Mouse (Mus musculus) MEL (cell line): ENCODE results near the gene Fndc7. TPM values are rescaled to one million over a fixed set of nuclear protein-coding genes. Genes with fewer than 3 reads are reported as not detected.

Experiments used
- DNase-seq: peaks from one replicate; pipeline ENCODE4 v3.0.0; 2011; ENCODE audit warnings: low read depth, low spot score
- H3K27ac ChIP-seq: 2 replicates; pipeline ENCODE4 v1.5.1; 2012; ENCODE audit warnings: low read depth, mild to moderate bottlenecking, control low read depth, low read length, moderate library complexity; ENCODE audit not compliant: control insufficient read depth
- H3K27me3 ChIP-seq, 2 experiments: fragments of 150-350 bp in 1 of 2; sonication (generic) in 1 of 2; 2 replicates each; pipeline ENCODE4 v1.6.1; 2012; ENCODE audit warnings: low read length in 2 of 2, mild to moderate bottlenecking in 2 of 2, improper control_type of control experiment in 1 of 2, moderate library complexity in 1 of 2; ENCODE audit not compliant: insufficient read depth in 2 of 2, control insufficient read depth in 1 of 2
- H3K36me3 ChIP-seq, 2 experiments: 2 replicates each; pipeline ENCODE4 v1.6.1; 2012 to 2014; ENCODE audit warnings: low read length in 2 of 2, improper control_type of control experiment in 1 of 2, inconsistent platforms in 1 of 2, mild to moderate bottlenecking in 1 of 2; ENCODE audit not compliant: insufficient read depth in 2 of 2, control insufficient read depth in 1 of 2
- H3K4me1 ChIP-seq, 2 experiments: fragments of 150-350 bp in 1 of 2; sonication (generic) in 1 of 2; 2 replicates each; pipeline ENCODE4 v1.6.1; 2012; ENCODE audit warnings: low read length in 2 of 2, improper control_type of control experiment in 1 of 2, mild to moderate bottlenecking in 1 of 2; ENCODE audit not compliant: insufficient read depth in 2 of 2, control insufficient read depth in 1 of 2
- H3K4me3 ChIP-seq, 2 experiments: fragments of 150-350 bp in 1 of 2; sonication (generic) in 1 of 2; 2 replicates each; pipeline ENCODE4 v1.5.1; 2012; ENCODE audit warnings: low read depth in 2 of 2, low read length in 2 of 2, mild to moderate bottlenecking in 2 of 2, moderate library complexity in 2 of 2, control low read depth in 1 of 2, improper control_type of control experiment in 1 of 2; ENCODE audit not compliant: control insufficient read depth in 1 of 2, insufficient read depth in 1 of 2
- H3K79me2 ChIP-seq: 2 replicates; pipeline ENCODE4 v1.6.1; 2012; ENCODE audit warnings: mild to moderate bottlenecking, low read length, moderate library complexity; ENCODE audit not compliant: control insufficient read depth, poor library complexity, insufficient read depth
- H3K9ac ChIP-seq: 2 replicates; pipeline ENCODE4 v1.6.1; 2012; ENCODE audit warnings: low read depth, mild to moderate bottlenecking, control low read depth, low read length, moderate library complexity; ENCODE audit not compliant: control insufficient read depth, poor library complexity, severe bottlenecking
- H3K9me3 ChIP-seq: fragments of 150-350 bp; sonication (generic); replicated peaks from 2 replicates; pipeline ENCODE4 v1.6.1; 2012; ENCODE audit warnings: mild to moderate bottlenecking, low read length, improper control_type of control experiment, moderate library complexity; ENCODE audit not compliant: insufficient read depth
- BHLHE40 ChIP-seq: IDR thresholded peaks from 2 replicates; pipeline ENCODE4 v1.6.1; 2012; ENCODE audit warnings: low read depth, mild to moderate bottlenecking, inconsistent platforms, low read length, improper control_type of control experiment, borderline replicate concordance
- CTCF ChIP-seq, 3 experiments: IDR thresholded peaks in 2 of 3; conservative IDR thresholded peaks in 1 of 3; 2 replicates each; pipeline ENCODE4 v1.5.1; 2011 to 2012; ENCODE audit warnings: low read length in 3 of 3, low read depth in 2 of 3, mild to moderate bottlenecking in 2 of 3, improper control_type of control experiment in 1 of 3, inconsistent platforms in 1 of 3, mixed read lengths in 1 of 3, moderate library complexity in 1 of 3; ENCODE audit not compliant: control insufficient read depth in 1 of 3, insufficient read depth in 1 of 3, poor library complexity in 1 of 3, severe bottlenecking in 1 of 3
- EP300 ChIP-seq, 2 experiments: IDR thresholded peaks; 2 replicates each; pipeline ENCODE4 v1.6.1; 2011; ENCODE audit warnings: improper control_type of control experiment in 2 of 2, low read length in 2 of 2, low read depth in 1 of 2, mild to moderate bottlenecking in 1 of 2
- ETS1 ChIP-seq: IDR thresholded peaks from 2 replicates; pipeline ENCODE4 v1.6.1; 2012; ENCODE audit warnings: low read depth, mild to moderate bottlenecking, inconsistent platforms, low read length, improper control_type of control experiment, moderate library complexity
- JUND ChIP-seq: IDR thresholded peaks from 2 replicates; pipeline ENCODE4 v1.6.1; 2011; ENCODE audit warnings: low read depth, mild to moderate bottlenecking, improper control_type of control experiment, low read length
- MAX ChIP-seq: IDR thresholded peaks from 2 replicates; pipeline ENCODE4 v1.6.1; 2011; ENCODE audit warnings: low read length, improper control_type of control experiment
- NELFE ChIP-seq: IDR thresholded peaks from 2 replicates; pipeline ENCODE4 v1.6.1; 2011; ENCODE audit warnings: low read depth, low read length, improper control_type of control experiment
- POLR2A ChIP-seq, 2 experiments: IDR thresholded peaks; 2 replicates each; pipeline ENCODE4 v1.6.1; 2011 to 2012; ENCODE audit warnings: low read length in 2 of 2, mild to moderate bottlenecking in 2 of 2, control low read depth in 1 of 2, improper control_type of control experiment in 1 of 2, low read depth in 1 of 2, moderate library complexity in 1 of 2; ENCODE audit not compliant: control insufficient read depth in 1 of 2, insufficient read depth in 1 of 2, poor library complexity in 1 of 2
- POLR2AphosphoS2 ChIP-seq: IDR thresholded peaks from 2 replicates; pipeline ENCODE4 v1.6.1; 2011; ENCODE audit warnings: low read length, improper control_type of control experiment
- POLR2AphosphoS5 ChIP-seq: IDR thresholded peaks from 2 replicates; pipeline ENCODE4 v1.6.1; 2012; ENCODE audit warnings: low read depth, borderline replicate concordance, mild to moderate bottlenecking, inconsistent platforms, low read length, moderate library complexity, mixed read lengths
- RCOR1 ChIP-seq: IDR thresholded peaks from 2 replicates; pipeline ENCODE4 v1.6.1; 2012; ENCODE audit warnings: low read depth, mild to moderate bottlenecking, inconsistent platforms, low read length, improper control_type of control experiment
- SIN3A ChIP-seq: IDR thresholded peaks from 2 replicates; pipeline ENCODE4 v1.6.1; 2012; ENCODE audit warnings: low read length, improper control_type of control experiment, inconsistent platforms
- SMC3 ChIP-seq: IDR thresholded peaks from 2 replicates; pipeline ENCODE4 v1.6.1; 2011; ENCODE audit warnings: low read depth, low read length, improper control_type of control experiment
- TAL1 ChIP-seq: IDR thresholded peaks from 2 replicates; pipeline ENCODE4 v1.6.1; 2012; ENCODE audit warnings: mild to moderate bottlenecking, inconsistent platforms, low read length, moderate library complexity, mixed read lengths
- UBTF ChIP-seq: IDR thresholded peaks from 2 replicates; pipeline ENCODE4 v1.6.1; 2012; ENCODE audit warnings: low read depth, mild to moderate bottlenecking, inconsistent platforms, low read length, improper control_type of control experiment, moderate library complexity, borderline replicate concordance; ENCODE audit not compliant: insufficient read depth
- USF1 ChIP-seq: IDR thresholded peaks from 2 replicates; pipeline ENCODE4 v1.6.1; 2014; ENCODE audit warnings: low read depth, mild to moderate bottlenecking, inconsistent platforms, low read length, improper control_type of control experiment, moderate library complexity
- USF2 ChIP-seq, 2 experiments: IDR thresholded peaks; 2 replicates each; pipeline ENCODE4 v1.6.1; 2011 to 2012; ENCODE audit warnings: improper control_type of control experiment in 2 of 2, low read length in 2 of 2, borderline replicate concordance in 1 of 2, inconsistent platforms in 1 of 2, low read depth in 1 of 2, mild to moderate bottlenecking in 1 of 2; ENCODE audit not compliant: insufficient read depth in 1 of 2
- ZKSCAN1 ChIP-seq: IDR thresholded peaks from 2 replicates; pipeline ENCODE4 v1.6.1; 2012; ENCODE audit warnings: low read depth, mild to moderate bottlenecking, inconsistent platforms, low read length, improper control_type of control experiment, moderate library complexity
- ZMIZ1 ChIP-seq: IDR thresholded peaks from 2 replicates; pipeline ENCODE4 v1.6.1; 2012; ENCODE audit warnings: low read depth, mild to moderate bottlenecking, inconsistent platforms, low read length, improper control_type of control experiment, moderate library complexity
- polyA plus RNA-seq, 2 experiments: library from polyadenylated mRNA; stranded (reverse) in 1 of 2; unstranded in 1 of 2; fragments of >175 nt in 1 of 2; fragments of >200 nt in 1 of 2; gene quantifications; 2 replicates each; pipeline versions ENCODE4 v1.2.1 to v1.2.4; 2012; ENCODE audit warnings: low replicate concordance in 2 of 2, low read depth in 1 of 2; ENCODE audit not compliant: insufficient read length in 2 of 2, insufficient read depth in 1 of 2, missing spikeins in 1 of 2
- total RNA-seq: library from RNA; depleted of rRNA; stranded (reverse); fragments of 300-350 nt; gene quantifications from 2 replicates; pipeline ENCODE4 v1.2.3, GENCODE M21; 2012; rRNA removed

Fndc7 gene
- total RNA-seq (0.10 TPM in 1 of 2 replicates, not detected in the other), polyA plus RNA-seq (under 1 TPM in 1 of 2 experiments, not detected in 1; 0.13 TPM)

DNA sequence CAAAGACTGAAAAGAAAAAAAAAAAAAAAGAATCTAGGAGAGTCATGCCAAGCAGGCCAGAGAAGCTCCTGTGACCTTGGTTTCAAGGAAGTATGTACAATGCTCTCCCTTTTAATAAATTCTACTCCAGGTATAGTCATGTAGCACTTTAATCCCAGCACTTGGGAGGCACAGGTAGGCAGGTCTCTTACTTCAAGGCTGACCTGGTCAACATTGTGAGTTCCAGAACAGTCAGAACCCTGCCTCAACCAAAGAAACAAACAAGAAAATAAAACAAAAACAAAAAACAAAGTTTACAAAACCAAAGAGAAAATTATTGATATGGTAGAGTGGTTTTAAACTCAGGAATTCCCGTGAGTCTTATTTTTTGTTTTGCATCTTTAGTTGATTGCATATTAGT is at the start of gene Fndc7:
Fndc7 (minus strand) TSS at position 101 of the 400 bp plus-strand sequence.
- no peak for DNase-seq
- TF ChIP-seq USF1: no peak
- Histone ChIP-seq H3K27ac (no peak within 1 kb of the TSS), H3K4me3 (no peak within 1 kb of the TSS), H3K9me3 (no peaks in the 10 kb centered on the region), H3K36me3 (peaks cover 0 to 14% of the 10 kb centered on the region in 2 experiments; a peak in 2 of 4 replicates), H3K9ac (no peak within 1 kb of the TSS), H3K79me2 (no peaks in the 10 kb centered on the region), H3K4me1 (peaks cover 13 to 20% of the 10 kb centered on the region in 2 experiments), H3K27me3 (no peaks in the 10 kb centered on the region)

DNA sequence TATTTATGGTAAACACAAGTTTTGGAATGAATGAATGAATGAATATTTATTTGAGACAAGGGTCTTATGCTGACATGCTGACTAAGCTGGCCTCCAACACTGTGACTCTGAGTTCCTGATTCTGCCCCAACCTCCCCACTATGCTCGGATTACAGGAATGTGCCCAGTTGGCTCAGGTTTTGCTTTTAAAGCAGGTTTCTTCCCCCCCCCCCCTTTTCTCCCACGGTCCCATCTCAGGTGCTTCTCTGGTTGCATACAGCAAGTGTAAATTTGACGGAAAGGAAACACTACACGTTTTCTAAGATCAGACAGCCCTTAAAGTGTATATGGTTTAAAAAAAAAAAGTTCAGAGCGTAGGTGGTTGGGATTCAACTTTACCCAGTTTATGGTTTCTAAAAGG is 49.8 kb upstream of the Fndc7 start, which contains the start of gene Henmt1:
Henmt1 (plus strand) TSS at position 301 of the 400 bp plus-strand sequence.
- no peaks in the 10 kb centered on the region for H3K79me2 ChIP-seq
- no peak within 1 kb of the TSS for H3K9ac ChIP-seq
- no peaks in the 10 kb centered on the region for H3K4me1 ChIP-seq
- TF ChIP-seq TAL1 (no peak), ZMIZ1 (no peak), CTCF (IDR thresholded peaks at IDR 0.05 in 2 of 3, conservative IDR thresholded peaks at IDR 0.05 in 1 of 3; ENCODE audit: control insufficient read depth in 1 of 3, insufficient read depth in 1 of 3, low read depth in 2 of 3, low read length in 3 of 3, poor library complexity in 1 of 3, severe bottlenecking in 1 of 3) (no peak), SMC3 (no peak), ZKSCAN1 (no peak), USF1 (no peak), RCOR1 (no peak), BHLHE40 (no peak), USF2 (IDR thresholded peaks at IDR 0.05; ENCODE audit: borderline replicate concordance in 1 of 2, insufficient read depth in 1 of 2, low read depth in 1 of 2, low read length in 2 of 2) (no peak), POLR2AphosphoS5 (no peak), EP300 (IDR thresholded peaks at IDR 0.05; ENCODE audit: low read depth in 1 of 2, low read length in 2 of 2) (no peak), ETS1 (no peak), POLR2A (IDR thresholded peaks at IDR 0.05; ENCODE audit: control insufficient read depth in 1 of 2, insufficient read depth in 1 of 2, low read depth in 1 of 2, low read length in 2 of 2, poor library complexity in 1 of 2) (no peak), UBTF (no peak), NELFE (no peak), SIN3A (no peak), POLR2AphosphoS2 (no peak), MAX (no peak), JUND (no peak)
- H3K27me3 ChIP-seq: peaks cover 0 to under 1% of the 10 kb centered on the region in 2 experiments; a peak in 1 of 4 replicates
- H3K4me3 ChIP-seq: no peak within 1 kb of the TSS
- H3K36me3 ChIP-seq: no peaks in the 10 kb centered on the region
- H3K9me3 ChIP-seq: no peaks in the 10 kb centered on the region
- no peak for DNase-seq
- H3K27ac ChIP-seq: no peak within 1 kb of the TSS
